Mouse (Mus musculus) cerebellum, adult 8-10 months (tissue): ENCODE data around the gene Ifnl3.
A peak's percentile ranks its signal among the peaks of the same experiment; 100 is the strongest.

Experiments
- DNase-seq: peaks from one replicate; pipeline ENCODE4 v3.0.0; 2022

Ifnl3 gene

DNA sequence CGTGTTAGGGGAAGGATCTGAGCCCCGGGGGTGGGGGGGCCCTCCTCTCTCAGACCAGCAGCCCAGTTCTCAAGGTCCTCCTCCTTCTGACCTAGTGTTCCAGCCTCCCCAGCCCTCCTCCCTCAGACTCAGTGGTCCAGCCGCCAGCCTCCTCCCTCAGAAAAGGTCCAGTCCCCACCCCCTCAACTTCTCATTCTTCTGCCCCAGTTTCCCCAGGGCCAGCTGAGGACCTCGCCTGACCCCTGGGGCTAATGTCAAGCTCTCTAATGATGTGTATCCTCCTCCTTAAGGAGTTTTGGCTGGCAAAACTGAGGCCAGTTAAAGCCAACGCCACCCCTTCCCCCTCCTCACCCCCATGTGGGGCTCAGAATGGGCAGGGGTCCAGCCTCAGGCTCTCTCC, 24.5 kb downstream of the Ifnl3 start, which contains the start of gene Nccrp1:
TSS of gene Nccrp1 (minus strand) at position 101 of the 400 bp plus-strand sequence.
- DNase-seq = no peak

DNA sequence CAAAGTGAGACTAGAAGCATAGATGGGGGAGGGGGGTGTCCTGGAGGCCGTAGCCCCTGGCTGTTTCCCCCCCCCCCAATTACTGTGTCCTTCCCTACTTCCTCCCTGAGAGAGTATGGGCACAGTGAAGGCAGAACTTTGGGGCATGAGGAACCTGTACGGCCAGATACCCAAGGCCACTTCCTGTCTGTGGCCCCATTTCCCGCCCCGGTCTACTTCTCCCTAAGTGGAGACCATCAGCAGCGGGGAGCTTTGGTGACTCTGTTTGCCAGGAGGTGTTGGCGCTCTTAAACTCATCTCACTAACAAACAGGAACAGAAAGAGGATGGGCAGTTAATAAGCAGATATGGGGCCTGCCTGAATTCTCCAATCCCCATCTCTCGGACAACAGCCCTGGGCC, 25.0 kb downstream of the Ifnl3 start:
- DNase-seq = no peak

DNA sequence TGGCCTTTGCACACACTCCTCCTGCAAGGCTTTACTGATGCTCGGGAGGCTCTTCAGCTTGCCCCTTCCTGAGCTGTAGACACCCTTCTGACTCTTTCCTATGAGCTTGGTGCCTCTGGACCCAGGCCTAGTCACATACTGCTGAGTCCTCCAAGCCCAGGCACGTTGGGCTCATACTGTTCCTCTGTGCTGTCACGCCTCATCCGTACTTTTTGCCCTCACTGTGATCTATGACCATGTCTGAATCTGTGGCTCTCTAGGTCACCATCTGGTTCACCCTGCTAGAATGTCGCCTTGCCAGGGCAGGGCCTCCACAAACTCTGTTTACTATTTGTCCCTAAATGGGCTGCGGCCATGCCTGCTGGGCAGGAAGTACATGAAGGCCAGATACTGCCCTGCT, 30.4 kb downstream of the Ifnl3 start:
- DNase-seq = no peak

DNA sequence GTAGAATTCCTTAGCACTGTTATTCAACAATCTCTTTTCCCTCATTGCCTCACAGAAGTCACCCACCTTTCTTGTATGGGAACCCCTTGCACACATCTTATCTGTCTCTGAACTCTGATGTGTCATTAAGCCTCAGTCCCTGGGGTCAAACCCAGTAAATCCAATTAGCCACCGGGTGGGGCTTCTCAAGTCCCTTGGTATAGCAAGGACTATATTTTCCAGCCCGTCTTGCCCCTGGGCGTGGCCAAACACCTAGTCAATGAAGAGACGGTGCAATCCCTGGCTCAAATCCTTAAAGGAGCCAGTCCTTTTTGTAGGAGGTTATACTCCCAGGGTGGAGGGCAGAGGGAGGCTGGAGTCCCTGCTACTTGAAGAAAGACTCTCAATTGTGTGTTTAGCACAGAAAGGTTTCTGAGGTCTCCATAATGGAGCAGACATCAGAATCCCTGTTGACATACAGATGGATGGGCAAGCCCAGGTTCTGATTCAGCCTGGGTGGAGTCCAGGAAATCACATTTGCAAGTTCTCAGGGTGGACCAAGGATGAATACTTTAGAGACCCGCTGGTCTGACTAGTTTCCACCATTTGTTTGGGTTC, 33.4 kb downstream of the Ifnl3 start:
- no peak for DNase-seq

DNA sequence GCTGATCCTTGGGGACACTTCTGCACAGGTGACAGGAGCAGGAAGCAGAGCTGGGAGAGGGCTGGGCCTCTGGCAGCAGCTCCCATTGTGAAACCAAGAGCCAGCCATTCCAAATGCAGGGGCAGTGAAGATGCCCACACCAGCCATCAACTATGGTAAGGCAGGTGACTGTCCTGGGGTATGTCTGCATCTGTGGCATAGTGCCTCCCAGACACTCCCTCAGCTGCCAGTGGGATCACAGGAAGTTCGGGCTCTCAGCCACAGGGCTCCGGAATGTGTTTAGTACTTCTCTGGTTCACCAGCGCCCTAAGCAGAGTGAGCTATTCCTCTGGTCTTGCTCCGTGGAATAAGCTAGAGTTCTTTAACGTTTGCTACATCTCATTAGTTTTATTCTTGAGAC, 34.4 kb downstream of the Ifnl3 start:
- no peak for DNase-seq

DNA sequence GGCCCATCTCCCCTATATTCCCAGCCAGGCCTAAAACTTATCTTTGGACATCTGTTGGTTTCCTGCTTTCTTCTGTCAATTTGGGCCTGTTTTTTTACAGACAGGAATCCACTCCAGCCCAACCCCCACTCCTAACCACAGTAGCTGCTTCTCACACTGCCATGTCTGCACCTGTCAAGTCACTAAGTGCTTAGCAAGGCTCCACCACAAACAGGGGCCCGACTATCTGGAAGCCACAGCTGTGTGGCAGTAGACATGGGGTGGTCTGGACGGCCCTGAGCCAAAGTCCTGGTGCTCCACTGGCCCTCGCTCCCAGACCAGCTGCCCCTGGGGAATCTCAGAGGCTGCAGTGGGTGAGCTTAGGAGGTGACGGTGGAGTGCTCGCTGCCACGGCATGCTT, 35.1 kb downstream of the Ifnl3 start:
- no peak for DNase-seq

GRCm38 (mm10) chr7:28558486-28558885, 35.9 kb downstream of the Ifnl3 start:
- DNase-seq = no peak

DNA sequence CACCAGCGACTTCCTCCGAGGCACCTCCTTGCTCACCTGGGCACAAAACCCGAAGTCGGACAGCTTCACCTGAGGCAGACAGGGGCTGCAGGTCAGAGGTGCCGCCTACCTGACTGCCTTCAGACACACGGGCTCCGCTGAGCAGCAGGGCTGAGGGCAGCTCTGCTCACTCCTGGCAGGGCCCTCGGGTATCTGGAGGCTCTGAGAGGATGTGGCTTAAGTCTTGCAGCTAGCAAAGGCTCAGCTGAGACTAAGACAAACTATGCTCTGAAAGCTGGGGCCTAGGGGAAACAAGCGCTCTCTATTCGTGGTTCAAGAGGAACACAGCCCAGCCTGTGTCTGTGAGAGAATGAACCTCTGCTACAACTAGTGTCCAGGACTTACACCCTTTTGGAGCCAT, 38.2 kb downstream of the Ifnl3 start:
- no peak for DNase-seq

- no peak for DNase-seq
Measured at GRCm38 (mm10) chr7:28561967-28562366, 39.3 kb downstream of the Ifnl3 start.

DNA sequence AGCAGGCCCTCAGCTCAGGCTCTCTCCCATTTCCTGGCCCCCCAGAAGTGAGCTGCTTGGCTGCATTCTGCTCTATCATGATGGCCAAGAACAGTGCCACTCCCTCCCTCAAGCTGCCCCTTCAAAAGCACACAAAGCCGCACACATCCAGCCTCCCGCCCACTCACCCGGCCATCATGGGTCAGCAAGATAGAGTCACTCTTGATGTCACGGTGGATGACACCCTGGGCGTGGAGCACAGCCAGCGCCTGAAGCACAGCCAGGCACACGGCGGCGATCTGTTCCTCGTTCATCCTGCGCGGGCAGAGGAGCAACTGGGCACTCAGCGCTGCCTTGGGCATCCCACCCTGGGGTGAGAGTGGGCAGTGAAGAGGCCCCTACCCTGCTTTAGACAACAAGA, 39.7 kb downstream of the Ifnl3 start:
- peak; percentile 57 for DNase-seq

DNA sequence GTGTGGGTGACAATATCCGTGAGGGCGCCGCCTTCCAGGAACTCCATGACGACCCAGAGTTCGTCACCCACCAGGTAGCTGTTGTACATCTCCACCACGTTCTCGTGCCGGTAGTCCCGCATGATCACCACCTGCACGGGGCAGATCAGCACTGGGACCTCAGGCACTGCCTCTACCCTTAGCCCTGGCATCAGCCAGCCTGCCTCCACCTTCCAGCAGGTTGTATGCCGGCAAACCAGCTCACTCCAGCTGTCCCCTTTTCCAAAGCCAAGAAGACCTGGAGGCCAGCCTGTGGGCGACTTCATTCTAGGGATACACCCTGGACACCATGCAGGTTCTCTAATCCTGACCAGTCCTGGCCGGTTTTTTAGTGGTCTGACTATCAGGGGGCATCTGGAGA, 40.3 kb downstream of the Ifnl3 start:
- DNase-seq = peak; percentile 46

DNA sequence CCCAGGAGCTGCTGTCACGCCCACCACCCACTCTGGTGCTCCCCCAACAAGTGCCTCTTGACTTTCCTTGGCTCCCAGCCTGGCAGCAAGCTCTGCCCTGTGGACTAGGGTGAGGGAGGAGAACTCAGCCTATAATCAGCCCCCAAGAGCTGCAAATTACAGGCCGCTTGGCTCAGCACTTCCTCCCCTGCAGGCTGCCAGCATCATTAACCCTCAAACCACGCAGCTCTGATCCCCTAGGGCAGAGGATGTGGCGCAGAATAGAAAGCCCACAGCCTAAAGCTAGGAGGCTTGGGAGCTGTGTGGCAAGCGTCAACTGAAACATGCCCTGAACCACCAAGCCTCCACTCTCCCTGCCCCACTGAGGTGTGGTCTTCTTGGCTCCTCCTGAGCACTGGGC, 42.8 kb downstream of the Ifnl3 start:
- DNase-seq = no peak

GRCm38 (mm10) chr7:28567539-28567938, 44.9 kb downstream of the Ifnl3 start:
- no peak for DNase-seq

DNA sequence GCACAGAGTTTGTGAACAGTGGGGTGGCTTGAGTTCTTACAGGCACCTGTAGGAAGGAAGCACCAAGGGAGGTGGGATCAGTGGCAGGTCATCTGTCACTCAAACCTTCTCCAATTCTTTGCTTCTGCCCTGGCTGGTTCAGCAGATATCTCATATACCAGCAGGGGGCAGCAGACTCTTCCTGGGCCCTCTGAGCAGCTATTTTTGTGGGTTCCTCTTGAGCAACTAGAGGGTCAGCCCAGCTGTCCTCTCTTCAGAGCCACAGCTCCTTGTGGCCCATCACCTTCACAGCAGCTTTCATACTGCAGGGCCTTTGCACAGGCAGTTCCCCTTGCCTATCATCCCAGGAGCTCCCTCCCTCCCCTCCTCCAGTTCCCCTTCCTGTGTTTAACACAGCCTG, 45.6 kb downstream of the Ifnl3 start:
- DNase-seq = peak; percentile 72

- DNase-seq = peak; percentile 61
Measured at GRCm38 (mm10) chr7:28570291-28570981, 47.8 kb downstream of the Ifnl3 start.

- DNase-seq = no peak
Measured at GRCm38 (mm10) chr7:28570982-28571682, 48.5 kb downstream of the Ifnl3 start.

GRCm38 (mm10) chr7:28572689-28573088, 50.1 kb downstream of the Ifnl3 start:
- DNase-seq = no peak

DNA sequence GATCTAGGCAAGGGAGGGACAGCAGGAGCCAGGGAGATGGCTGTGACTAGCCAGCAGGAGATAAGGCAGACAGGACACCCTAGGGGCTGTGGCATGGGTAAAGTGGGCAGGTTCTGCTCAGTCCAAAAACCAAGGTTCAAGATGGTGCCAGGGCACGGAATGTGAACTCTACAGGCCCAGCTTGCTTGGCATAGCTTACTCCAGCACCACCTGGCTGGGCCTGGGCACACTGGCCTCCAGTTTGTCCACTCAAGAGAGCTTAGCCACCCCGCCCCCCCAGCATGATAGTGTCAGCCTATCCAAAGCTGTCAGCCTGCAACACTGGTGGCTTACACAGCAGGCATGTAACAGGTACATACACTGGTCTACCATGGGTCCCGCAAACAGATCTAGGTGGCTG, 50.6 kb downstream of the Ifnl3 start:
- no peak for DNase-seq
